Mouse (Mus musculus) right cerebral cortex, postnatal 10 days (tissue): ENCODE results near the gene Hnf1a.

ENCODE experiments used
- DNase-seq, 2 experiments: peaks; one replicate each; pipeline ENCODE4 v3.0.0; 2021; ENCODE audit warnings: low spot score in 2 of 2

Gene Hnf1a

DNA sequence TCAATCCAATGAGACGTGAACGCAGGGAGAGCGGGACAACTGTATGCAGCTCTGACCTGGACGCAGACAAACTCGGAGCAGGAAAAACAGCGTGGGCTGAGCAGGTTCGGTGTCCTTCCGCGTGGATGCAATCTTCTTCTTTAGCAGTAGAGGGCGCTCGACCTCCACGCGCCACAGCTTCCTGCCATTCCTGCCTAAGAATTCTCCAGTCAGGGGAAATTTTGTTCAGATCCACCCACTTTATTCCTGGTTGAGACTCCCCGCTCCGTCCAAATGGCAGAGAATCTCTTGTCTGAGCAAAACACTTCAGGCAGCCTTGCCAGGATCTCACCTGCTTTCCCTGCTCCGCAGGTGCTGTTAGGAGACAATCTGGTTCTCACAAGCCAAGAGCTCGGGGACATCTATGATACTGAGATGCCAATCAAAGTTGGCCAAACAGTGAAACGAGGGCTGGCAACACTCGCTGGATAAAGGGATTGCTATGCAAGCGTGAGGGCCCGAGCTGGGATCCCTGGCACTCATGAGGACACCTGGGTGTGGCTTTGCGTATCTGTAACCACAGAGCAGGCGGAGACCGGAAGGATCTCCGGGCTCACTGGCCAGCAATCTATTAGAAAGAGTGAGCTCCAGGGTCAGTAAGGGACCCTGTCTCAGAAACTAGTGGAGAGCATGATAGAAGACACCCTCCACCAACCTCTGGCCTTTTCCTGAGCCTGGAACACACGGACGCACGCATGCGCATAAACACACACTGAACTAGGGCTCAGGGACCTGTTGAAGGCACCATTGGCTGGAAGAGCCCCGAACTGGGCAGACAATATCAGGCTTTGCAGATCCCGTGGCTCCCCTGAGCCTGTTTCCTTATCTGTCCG lies 8.6 kb upstream of the Hnf1a start:
- DNase-seq = peak; percentile 85 to 86

DNA sequence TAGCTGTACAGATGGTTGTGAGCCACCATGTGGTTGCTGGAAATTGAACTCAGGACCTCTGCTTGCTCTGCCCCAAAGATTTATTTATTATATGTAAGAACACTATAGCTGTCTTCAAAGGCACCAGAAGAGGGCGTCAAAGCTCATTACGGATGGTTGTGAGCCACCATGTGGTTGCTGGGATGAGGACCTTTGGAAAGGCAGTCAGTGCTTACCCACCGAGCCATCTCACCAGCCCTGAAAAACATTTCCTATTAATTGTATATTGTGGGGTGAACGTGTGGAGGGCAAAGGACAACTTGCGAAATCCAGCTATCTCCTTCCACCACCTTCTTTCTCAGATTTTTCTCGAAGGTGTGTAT lies 8.0 kb upstream of the Hnf1a start:
- no peak for DNase-seq

DNA sequence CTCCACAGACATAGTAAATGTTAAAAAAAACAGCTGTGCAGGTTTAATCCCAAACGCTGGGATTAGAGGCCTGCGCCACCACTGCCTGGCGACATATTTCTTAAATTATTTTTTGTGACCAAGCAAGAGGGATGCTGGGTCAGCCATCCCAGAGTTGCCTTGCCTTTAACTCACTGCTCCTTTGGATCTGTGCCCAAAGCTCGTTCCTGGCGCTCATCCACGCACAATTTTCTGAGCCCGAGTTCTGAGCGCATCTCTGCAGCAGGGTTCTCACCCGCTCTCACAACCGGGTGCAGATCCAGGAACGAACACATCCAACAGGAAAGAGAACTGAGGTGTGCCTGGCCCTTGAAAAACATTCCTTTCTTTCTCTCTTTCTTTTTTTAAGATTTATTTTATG lies 7.6 kb upstream of the Hnf1a start:
- peak; percentile 45 to 60 for DNase-seq

- no peak for DNase-seq
Measured at GRCm38 (mm10) chr5:114976935-114977334, 6.0 kb upstream of the Hnf1a start.

DNA sequence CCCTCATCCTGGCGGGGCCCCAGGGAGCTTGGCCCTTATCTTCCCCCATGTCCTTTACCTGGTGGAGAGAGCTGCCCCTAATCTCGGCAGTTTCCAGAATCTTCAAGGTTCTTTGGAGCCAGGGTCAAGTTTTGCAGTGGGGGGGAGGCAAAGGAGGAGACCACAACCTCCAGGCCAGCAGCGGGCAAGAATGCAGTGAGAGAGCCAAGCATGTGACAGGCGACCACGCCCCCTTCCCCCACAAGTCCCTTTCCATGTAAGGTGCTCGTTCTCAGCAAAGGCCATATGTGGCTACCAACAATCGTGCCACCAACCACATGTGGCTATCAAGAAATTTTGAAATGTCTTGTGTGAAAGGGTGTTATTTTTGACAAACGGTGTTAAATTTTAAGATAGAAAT lies 2.2 kb upstream of the Hnf1a start:
- no peak for DNase-seq

DNA sequence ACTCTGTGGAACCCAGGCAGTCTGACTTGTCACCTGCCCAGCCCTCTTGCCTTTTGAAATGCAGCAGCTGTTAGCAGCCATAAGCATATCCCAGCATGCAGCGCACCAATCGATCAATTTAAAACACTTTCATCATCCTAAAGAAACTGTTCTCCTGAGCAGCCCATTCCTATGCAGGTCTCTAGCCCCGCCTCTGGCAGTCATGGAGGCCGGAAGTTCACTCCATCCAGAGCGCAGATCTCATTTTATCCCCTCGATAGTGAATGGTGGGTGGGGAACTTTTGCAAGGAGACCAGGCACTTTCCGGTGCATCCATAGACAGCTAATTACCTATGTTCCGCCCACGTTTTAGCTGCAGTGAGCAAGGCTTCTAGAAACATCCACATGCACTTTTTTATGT lies 1.3 kb upstream of the Hnf1a start:
- DNase-seq = no peak

- no peak for DNase-seq
Measured at GRCm38 (mm10) chr5:114969609-114970215, 1.2 kb downstream of the Hnf1a start.

- no peak for DNase-seq
Measured at GRCm38 (mm10) chr5:114969064-114969463, 1.8 kb downstream of the Hnf1a start.

DNA sequence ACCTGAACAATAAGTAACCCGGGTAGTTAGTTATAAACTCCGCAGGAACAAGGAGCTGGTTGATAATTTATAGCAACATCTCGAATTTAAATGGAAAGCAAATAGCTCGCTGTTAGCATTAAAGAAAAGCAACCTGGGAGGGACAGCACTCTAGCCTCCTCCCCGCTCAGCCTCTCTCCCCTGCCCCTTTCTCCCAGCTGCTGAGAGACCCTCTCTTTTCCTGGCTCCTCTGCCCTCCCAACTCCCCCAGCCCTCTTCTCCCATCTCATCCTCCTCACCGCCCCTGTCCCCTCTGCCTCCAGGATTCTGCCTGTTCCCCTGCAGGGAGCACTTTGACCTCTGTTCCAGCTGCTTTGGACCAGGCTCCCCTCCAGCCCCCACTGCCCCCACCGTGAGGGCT lies 2.2 kb downstream of the Hnf1a start:
- no peak for DNase-seq

DNA sequence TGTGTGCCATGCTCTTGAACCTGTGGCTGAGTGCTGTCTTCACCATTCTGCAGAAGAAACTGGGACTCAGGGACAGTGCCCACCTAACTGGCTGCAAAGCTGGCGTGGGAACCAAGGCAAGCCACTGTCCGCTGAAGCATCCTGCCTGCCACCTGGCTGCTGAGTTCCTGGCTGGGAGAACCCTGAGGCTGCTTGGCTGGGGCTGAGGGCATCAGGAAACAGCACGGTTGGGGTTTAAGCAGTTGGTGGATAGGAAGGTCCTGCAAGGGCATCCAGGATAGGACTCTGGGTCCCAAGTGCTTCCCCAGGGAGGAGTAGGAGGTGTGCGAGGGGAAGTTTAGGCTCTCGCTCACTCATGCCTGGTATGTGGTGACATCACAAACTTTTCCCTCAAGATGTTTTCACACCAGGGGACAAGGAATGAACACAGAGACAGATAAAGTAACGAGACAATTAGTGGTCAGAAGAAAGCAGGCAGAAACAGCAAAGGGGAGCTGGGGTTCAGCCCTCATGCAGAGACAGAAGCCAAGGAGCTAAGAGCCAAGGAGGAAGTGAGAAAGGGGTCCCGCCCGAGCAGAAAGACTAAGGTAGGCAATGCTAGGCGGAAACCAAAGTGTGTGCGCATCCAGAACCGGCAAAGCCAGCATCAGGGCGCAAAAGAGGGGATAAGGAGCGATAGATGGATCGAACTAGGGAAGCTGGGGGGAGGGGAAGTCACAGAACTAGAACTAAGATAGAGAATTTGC lies 3.2 kb downstream of the Hnf1a start:
- DNase-seq = no peak

GRCm38 (mm10) chr5:114964967-114965898 lies 5.7 kb downstream of the Hnf1a start:
- DNase-seq = no peak

DNA sequence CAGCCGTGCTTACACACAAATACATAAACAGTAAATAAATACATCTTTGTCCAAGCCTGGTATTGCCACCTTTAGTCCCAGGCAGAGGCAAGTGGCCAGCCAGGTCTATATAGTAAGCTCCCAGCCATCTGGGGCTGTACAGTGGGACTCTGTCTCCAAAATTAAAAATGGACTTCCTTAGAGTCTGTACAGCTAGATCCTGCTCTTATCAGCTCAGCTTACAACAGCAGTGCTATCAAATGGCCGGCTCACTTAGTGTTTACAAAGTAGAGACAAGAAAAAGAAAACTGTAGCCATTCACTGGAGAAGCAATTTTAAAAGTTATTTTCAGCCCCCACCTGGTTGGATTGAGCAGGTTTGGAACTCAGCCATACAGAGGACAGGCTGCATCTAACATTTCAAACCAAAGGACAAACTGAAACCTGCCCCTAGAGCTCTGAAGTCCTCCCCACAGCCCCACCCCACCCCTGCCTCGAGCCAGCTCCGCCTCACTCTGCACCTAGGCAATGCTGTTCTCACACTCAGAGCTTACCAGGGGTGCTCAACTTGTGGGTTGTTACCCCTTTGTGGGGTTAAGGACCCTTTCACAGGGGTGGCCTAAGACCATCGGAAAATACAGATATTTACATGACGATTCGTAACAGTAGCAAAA lies 6.5 kb downstream of the Hnf1a start:
- DNase-seq = no peak

- DNase-seq = no peak
Measured at GRCm38 (mm10) chr5:114961590-114962360, 9.1 kb downstream of the Hnf1a start.

DNA sequence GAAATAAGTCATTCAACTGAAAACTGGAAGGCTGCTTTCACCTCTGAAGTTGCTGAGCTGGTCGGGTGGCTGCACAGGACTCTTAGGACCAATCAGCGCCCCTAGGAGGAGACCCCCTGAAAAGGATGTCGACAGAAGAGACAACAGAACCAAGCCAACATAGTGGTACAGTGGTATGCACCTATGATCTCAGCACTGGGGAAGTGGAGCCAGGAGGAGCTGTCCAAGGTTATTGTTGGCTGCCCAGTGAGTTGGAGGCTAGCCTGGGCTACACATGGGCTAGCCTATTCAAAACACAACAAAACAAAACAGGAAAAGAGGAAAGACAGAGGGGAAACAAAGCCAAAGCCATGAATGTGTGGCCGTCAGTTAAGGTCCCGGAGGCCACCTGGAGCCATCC lies 12.8 kb downstream of the Hnf1a start:
- DNase-seq = no peak

GRCm38 (mm10) chr5:114953326-114953725 lies 17.6 kb downstream of the Hnf1a start:
- DNase-seq = no peak

DNA sequence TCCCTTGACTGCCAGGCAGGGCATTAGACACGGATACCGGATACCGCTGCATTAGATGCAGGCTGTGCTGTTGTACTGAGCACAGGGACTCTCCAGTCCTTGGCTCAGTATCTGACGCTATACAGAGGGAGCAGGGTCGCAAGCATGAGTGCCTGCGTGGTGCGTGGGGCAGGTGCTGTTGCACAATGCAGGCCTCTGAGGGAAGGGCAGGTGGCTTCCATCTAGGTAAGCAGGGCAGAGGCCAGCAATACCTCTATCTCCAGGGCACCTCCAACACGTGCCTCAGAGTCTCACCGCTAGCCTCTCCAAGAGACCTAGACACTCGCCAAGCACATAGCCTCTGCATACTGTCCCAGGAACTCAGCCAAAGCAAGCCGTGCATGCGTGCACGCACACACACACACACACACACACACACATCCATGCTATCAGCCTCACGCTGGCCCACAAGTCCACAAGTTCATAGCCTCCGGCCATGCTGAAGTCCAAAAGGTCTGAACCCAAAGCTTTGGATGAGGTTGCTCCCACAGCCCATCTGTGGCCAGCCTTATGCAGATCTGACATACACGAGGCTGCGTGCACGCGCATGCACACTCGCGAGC lies 19.5 kb downstream of the Hnf1a start:
- no peak for DNase-seq

- peak in 1 of 2 experiments; percentile 34 for DNase-seq
Measured at GRCm38 (mm10) chr5:114950669-114951068, 20.2 kb downstream of the Hnf1a start.

- DNase-seq = peak in 1 of 2 experiments; percentile 41
Measured at GRCm38 (mm10) chr5:114949812-114950211, 21.1 kb downstream of the Hnf1a start.

DNA sequence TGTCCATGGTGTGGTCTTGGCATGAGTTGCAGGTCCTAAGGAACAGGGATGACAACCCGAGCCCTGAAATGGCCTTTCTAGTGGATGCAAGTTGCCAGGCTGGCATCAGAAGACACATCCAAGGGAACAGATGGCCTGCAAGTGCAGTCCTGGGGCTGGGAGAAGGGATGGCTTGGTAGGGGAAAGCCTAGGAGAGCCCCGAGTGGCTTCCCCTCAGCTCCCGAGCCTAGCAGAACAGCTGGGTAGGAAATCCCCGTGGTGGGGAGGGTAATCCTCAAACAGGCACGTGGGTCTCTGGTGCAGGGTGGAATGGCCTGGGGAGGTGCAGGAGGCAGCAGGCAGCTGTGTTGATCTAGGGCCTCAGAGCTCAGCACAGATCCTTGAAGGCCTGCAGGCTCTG lies 21.6 kb downstream of the Hnf1a start:
- peak in 1 of 2 experiments; percentile 40 for DNase-seq

DNA sequence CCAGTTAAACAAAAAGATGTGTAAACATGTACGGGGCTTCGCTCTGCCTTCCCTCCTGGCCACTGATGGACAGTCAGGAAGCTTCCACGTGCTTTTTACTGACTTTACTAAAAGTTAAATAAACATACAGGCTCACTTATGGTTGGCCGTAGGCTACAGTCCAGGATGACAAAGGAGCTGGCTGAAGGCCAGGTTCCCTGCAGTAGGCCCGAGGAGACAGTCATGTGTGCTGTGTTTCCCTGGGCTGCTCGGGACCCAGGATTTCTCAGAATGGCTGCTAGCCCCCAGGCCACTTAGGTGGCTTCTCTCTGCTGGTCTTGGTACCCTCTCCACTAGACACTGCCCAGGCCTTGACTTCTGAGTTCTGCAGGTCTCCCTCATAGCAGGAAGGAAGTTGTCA lies 22.0 kb downstream of the Hnf1a start:
- peak in 1 of 2 experiments; percentile 54 for DNase-seq
